Mouse (Mus musculus) spleen, adult 18-20 months (tissue): ENCODE data around the gene Hoxc8.

Source experiments
- DNase-seq, 2 experiments: peaks; one replicate each; pipeline ENCODE4 v3.0.0; 2022; ENCODE audit warnings: mixed read lengths in 2 of 2

Gene Hoxc8

DNA sequence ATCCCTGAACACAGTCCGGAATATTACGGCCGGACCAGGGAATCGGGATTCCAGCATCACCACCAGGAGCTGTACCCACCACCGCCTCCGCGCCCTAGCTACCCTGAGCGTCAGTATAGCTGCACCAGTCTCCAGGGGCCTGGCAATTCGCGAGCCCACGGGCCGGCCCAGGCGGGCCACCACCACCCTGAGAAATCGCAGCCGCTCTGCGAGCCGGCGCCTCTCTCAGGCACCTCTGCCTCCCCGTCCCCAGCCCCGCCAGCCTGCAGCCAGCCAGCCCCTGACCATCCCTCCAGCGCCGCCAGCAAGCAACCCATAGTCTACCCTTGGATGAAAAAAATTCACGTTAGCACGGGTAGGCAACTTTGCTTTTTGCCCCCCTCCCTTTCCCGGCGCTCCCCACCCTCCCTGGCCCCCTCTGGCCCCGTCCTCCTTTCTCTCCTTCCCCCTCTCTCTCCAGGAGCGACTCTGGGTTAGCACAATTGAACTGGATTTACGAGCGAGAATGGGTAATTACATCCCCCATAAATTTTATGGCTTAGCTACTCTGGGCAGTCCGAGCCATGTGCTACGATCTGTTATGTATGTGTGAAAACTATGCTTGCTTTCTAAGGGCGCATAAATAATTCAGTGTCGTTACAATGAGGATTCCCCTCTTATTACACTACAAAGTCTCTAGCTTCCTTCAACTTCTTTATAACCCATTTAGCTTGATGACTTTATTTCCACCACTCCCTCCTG is 44.6 kb downstream of the Hoxc8 start:
- DNase-seq = no peak

DNA sequence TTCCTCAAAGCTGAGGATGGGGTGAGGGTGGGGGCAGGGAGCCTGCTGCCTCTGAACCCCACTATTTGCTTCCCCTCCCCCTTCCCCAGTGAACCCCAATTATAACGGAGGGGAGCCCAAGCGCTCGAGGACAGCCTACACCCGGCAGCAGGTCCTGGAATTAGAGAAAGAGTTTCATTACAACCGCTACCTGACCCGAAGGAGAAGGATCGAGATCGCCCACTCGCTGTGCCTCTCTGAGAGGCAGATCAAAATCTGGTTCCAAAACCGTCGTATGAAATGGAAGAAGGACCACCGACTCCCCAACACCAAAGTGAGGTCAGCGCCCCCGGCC is 45.1 kb downstream of the Hoxc8 start:
- no peak for DNase-seq

- no peak for DNase-seq
Observed at GRCm38 (mm10) chr15:103037579-103037978, 47.2 kb downstream of the Hoxc8 start.

DNA sequence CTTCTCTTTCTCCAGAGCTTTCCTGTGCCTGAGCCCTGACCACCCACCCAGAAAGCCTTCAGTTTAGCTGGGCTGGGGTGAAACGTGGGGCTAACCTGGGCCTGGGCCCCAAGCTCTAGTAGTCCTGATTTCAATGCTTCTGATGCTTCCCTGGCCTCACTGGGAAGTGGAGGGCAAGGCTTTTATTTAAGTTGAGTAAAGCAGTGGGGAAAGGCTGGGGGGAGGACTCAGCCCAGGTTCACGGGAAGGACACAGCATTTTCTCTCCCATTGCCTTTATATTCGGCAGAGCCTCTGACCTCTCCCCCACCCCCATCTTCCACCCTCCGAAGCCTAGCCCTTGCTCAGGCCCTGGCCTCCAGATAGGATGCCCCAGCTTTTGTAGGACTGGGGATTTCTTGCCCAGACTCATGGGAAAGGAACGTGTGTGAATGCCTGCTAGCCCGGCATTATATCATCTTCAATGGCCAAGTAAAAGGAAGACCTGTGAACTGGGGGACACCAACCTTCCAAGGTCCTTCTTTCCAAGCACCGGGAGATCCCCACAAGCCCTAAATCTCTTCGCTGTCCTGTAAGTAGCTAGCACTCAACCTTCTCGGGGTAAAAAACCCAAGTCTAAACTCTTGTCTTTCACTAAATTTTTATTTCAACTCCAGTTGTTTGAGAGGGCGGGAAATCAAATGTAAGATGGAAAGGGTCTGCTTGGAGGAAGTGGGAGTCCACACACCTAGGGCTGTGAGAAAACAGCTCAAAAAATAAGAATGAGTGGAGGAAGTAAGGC is 48.5 kb downstream of the Hoxc8 start:
- no peak for DNase-seq

DNA sequence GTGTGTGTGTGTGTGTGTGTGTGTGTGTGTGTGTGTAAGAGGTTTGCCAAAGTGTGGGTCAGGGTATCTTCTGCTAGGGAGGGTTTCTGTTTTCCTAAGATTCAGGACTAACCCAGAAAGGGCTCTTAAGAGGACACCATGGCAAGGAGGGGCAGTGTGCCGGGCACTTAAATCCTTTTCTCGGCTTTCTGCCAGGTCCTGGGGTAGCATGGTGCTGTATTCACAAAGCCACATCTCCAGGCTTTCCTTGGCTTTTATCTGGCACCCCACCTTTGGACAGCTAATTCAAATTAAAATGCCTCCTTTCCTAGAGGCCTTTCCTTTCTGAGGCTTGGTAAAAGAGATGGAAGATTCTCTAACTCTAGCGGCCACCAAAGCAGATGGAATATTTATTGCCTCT is 49.2 kb downstream of the Hoxc8 start:
- DNase-seq = no peak

GRCm38 (mm10) chr15:103040601-103041000 is 50.2 kb downstream of the Hoxc8 start:
- DNase-seq = no peak

DNA sequence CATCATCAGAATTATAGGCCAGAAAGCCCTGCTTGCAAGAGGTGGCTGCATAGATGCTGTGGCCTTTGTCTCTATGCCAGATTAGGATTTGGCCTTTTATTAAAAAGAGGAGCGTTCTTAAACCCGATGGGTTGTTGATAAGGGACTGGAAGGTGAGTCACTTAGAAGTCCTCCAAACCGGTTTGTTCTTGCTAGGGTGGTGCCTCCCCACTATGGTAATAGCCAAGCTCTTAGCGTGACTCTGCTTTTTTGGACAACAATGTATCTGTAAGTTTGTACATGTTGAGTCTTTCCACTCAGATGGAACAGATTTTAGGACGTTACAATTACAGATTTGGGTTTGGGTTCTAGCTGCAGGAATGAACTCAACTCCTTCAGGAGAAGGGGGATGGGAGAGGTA is 51.2 kb downstream of the Hoxc8 start:
- no peak for DNase-seq

GRCm38 (mm10) chr15:103042209-103042608 is 51.8 kb downstream of the Hoxc8 start:
- DNase-seq = no peak
